Mouse (Mus musculus): ENCODE measurements at regions not wholly inside any gene's neighbourhood (a gene's known extent, or its start where the extent isn't known, plus 50 kb on each side); places are given as distances from the start of the nearest gene placed in this dataset.
A peak's percentile ranks its signal among the peaks of the same experiment; 100 is the strongest.
"Not testable (repeated sequence)": the region's sequence is repeated elsewhere in the genome, so short reads cannot be mapped to it uniquely, and the experiment has no call there.

DNA sequence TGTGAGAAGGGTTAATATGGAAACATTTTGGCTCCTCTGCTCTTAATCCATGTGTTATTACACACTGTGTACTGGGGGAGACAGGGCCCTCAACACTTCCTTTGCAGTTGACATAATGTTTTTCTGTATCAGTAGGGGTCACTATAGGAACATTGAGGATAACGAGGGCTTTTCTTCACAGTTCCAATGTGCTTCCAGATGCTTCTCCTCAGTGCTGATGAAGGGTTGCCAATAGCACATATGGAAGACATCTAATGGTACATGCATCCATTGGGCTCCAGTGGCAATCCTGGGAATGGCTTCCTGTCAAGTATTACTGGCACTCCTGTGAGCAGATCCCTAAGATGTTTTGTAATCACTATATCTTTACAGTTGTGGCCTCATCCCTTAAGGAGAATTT is 62.1 kb downstream of the Naa11 start:
- no peak for DNase-seq (ENCODE audit: low read depth, low spot score)

- no peak for DNase-seq (ENCODE audit: low read depth, low spot score)
These were observed 66.3 kb downstream of the Naa11 start for GRCm38 (mm10) chr5:97325831-97326230.

DNA sequence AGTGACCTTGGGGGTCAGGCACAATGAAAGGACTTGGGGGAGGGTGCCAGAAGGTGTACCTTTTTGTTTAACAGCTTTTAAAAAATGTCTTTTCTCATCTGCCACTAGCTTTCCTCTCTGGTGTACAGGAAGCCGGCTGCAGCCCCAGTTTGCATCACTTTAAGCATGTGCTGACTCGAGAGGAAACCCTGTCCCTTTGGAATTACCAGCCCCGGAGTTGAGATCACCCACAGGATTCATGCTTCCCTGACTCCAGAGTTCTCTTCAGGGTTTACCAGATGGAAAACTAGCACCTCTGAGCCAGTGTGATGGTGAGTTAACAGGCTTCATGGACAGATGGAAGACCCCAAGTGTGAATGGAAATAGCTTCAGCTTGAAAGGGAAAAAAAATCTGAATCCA is 68.3 kb downstream of the Naa11 start:
- DNase-seq (ENCODE audit: low read depth, low spot score): no peak

GRCm38 (mm10) chr5:97319816-97320487 is 72.2 kb downstream of the Naa11 start:
- DNase-seq (ENCODE audit: low read depth, low spot score): no peak

GRCm38 (mm10) chr5:97306902-97307301 is 85.3 kb downstream of the Naa11 start:
- DNase-seq (ENCODE audit: low read depth, low spot score): no peak

DNA sequence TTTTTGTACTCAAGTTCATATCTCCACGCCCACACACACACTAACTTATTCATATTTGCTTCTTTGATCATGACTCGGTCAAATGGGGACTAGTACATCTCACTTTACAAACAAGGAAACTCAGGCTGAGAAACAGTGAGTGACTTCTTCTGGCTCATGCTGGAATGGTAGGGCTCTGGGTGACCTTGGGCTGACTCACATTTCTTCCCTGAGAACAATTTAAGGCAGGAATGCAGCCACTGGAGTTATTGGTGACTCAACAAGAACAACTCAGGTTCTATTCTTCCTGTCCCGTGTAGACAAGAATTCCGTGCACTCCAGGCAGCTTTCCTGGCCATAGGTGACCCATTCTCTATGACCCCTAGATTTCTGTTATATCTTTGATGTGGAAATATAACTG is 87.3 kb downstream of the Naa11 start:
- DNase-seq (ENCODE audit: low read depth, low spot score): no peak

DNA sequence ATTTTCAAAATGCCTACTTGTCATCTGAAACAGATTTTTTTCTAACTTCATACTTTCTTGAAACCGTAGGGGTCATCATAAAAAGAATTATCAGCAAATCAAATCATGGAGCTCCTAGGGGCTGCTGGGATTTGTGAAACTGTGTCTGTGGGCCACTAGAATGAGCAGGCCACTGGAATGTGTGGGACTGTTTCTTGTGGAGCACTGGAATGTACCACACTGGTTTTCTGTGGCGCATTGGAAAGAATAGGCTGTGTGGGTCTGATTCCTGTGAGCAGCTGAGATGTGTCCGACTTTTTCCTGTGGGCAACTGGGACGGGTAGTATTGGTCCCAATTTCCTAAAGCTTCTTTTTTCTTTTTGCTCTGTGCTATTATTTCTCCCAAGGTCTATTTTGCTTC is 90.6 kb downstream of the Naa11 start:
- no peak for DNase-seq (ENCODE audit: low read depth, low spot score)

DNA sequence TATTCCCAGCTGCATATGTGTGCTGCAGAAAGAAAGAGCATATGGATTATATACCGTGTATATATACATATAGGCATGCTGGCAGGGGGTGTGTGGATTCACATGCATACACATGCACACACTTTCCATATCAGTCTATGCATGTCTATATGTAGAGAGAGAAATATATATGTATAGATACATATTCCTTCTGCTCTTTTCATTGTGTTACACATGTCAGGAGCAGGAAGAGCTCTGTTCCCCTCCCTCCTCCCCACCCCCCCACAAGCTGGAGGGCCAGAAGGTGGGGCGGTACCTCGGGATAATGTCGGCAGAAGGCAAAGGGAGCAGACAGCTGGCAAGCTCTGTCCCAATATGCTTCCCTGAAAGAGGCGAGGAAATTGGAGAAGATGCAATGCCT is 91.3 kb downstream of the Naa11 start:
- DNase-seq (ENCODE audit: low read depth, low spot score): no peak

DNA sequence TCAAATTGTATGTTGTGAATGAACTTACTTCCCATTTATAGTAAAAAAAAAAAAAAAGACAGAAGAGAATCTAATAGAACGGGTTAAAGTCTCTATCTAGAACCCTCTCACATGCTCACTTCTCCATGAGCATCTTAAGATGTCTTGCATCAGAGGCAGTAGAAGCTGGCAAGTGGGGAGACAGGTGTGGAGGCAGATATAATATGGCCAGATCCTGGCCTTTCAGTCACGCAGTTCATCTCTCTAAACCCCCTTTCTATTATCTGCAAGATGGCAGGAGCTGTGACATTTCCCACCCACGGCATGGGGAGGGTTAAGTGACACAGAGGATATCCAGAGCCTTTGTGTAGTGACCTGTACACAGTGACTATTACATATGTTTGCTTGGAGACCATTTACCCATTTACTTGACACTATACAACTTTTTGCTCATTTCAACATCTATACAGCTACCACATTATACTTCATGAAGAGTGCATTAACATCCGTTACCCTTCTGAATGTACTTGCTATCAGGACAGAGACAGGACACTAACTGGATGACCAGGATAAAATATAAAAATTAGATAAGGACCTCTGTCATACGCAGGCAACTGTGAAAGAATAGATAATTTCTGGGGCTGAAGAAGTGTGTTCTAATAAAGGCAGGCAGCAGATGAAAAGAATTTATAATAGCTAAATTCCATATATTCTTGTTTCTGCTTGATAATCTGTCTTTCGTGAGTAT is 91.9 kb downstream of the Naa11 start:
- DNase-seq (ENCODE audit: low read depth, low spot score): no peak

GRCm38 (mm10) chr5:97299631-97300030 is 92.5 kb downstream of the Naa11 start:
- DNase-seq (ENCODE audit: low read depth, low spot score): peak; percentile 12

- DNase-seq (ENCODE audit: low read depth, low spot score): no peak
These were observed 96.0 kb downstream of the Naa11 start for GRCm38 (mm10) chr5:97296213-97296612.

GRCm38 (mm10) chr5:97290166-97290681 is 102.0 kb downstream of the Naa11 start:
- no peak for DNase-seq (ENCODE audit: low read depth, low spot score)

DNA sequence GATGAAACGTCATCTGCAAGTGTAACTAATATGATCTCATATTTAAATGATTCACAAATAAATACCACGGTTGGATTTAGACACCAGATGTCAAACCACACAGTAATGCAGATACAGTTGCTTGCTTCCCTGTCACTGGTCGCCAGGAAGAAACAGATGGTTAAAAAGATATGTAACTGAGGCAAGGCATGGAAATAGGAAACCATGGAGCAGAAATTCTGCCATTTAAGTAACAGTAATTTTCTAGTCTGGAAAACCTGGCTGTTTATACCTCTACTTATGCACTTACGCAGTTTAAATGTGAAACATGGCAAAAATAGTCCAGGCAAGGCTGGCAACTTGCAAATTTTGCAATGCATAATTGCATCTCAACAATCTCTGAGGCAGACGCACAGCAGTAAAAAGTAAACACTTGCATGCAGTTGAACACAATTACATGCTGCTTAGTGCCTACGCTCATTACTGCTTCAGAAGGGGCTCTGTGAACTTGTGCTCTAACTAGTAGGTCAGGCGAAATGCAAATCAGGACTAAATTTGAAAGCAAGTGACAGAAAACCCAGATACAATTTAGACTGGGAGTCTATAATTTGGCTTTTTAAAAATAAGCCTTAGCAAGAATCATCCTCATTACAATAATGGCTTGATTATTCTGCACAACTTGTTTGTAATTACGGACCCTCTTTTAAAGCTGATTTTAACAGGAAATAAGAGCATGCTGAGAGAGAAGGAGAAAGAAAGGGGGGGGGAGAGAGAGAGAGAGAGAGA is 102.6 kb downstream of the Naa11 start:
- DNase-seq (ENCODE audit: low read depth, low spot score): no peak

- no peak for DNase-seq (ENCODE audit: low read depth, low spot score)
These were observed 112.7 kb downstream of the Naa11 start for GRCm38 (mm10) chr5:97279455-97279854.

GRCm38 (mm10) chr5:97277795-97278572 is 114.2 kb downstream of the Naa11 start:
- DNase-seq (ENCODE audit: low read depth, low spot score): no peak

DNA sequence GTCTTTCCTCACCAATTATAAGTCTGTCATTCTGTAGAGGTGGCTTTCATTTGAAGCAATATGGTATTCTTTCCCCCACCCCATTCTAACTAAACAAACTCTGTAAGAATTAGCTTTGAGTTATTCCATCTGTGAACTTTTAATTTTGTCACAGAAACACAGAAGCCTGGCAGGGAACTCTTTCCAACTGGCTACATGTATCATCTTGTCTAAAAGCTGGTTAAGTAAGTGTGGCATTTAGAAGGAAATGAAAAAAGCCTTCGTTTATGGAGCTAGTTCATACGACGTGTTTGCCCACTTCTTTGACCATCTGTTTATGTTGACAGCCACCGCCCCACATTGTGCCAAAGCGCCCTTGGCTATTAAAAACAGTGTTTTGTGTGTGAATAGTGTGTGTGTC is 115.5 kb downstream of the Naa11 start:
- no peak for DNase-seq (ENCODE audit: low read depth, low spot score)

GRCm38 (mm10) chr5:97264666-97265065 is 127.5 kb downstream of the Naa11 start:
- not testable (repeated sequence) for DNase-seq (ENCODE audit: low read depth, low spot score)

DNA sequence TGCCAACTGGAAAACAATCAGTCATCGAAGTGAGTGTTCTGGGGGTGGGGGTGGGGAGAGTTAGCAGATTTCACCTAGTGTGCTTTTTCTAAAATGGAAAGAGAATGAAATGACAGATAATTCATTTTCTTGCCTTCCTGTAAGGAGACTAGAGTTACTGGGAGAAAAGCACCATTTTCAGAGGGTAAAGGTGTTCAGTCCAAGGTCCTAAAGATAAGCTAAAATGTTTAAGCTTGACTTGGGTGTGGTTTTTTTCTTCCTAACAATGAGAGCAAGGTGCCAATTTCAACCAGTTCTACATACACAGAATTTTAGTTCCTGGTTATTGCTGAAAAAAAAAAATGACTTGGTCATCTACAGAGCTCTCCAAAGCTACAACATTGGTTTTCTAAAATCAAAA is 135.1 kb downstream of the Naa11 start:
- DNase-seq (ENCODE audit: low read depth, low spot score): no peak

GRCm38 (mm10) chr5:97256445-97257060 is 135.6 kb downstream of the Naa11 start:
- DNase-seq (ENCODE audit: low read depth, low spot score): no peak

DNA sequence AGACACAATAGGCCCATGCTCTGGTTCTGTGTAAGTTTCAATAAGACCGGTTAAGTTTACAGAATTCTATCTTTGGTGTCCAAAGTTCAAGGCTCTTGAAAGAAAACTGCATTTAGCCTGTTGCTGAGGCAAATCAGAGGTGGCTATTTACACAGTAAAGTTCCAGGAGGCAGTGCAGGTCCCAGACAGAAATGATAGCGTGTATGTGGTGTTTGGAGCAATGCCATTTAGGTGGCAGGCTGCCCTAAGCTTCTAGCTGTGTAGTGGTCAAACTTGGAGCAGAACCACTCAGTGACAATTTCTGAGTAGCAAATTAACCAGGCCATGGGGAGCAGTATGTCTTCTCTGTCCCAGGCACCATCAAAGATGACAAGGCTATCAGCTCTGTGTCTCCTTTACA is 125.5 kb upstream of the Paqr3 start:
- no peak for DNase-seq (ENCODE audit: low read depth, low spot score)

GRCm38 (mm10) chr5:97226425-97226824 is 115.0 kb upstream of the Paqr3 start:
- peak; percentile 94 for DNase-seq (ENCODE audit: low read depth, low spot score)

Data from ES-CJ7 (cell line).